Mouse (Mus musculus) cerebellum, adult 2 months (tissue): ENCODE measurements around the gene Fbf1.

Experiments
- CTCF ChIP-seq: fragments of 200-500 bp; IDR thresholded peaks from 2 replicates; pipeline ENCODE4 v1.5.1; 2011; ENCODE audit warnings: low read depth, mild to moderate bottlenecking, control low read depth, low read length, moderate library complexity, borderline replicate concordance; ENCODE audit not compliant: insufficient read depth
- POLR2A ChIP-seq: fragments of 200-500 bp; IDR thresholded peaks from 2 replicates; pipeline ENCODE4 v1.6.1; 2011; ENCODE audit warnings: low read length, control low read depth, borderline replicate concordance; ENCODE audit not compliant: insufficient read depth

- no peak for TF ChIP-seq CTCF
- TF ChIP-seq POLR2A: no peak
Observed at GRCm38 (mm10) chr11:116127156-116127980, 40.6 kb downstream of the Fbf1 start, which contains the start of gene Trim47.
